Comparison of ENCODE assay signal across 11 mouse cellular contexts in the genomic region with DNA sequence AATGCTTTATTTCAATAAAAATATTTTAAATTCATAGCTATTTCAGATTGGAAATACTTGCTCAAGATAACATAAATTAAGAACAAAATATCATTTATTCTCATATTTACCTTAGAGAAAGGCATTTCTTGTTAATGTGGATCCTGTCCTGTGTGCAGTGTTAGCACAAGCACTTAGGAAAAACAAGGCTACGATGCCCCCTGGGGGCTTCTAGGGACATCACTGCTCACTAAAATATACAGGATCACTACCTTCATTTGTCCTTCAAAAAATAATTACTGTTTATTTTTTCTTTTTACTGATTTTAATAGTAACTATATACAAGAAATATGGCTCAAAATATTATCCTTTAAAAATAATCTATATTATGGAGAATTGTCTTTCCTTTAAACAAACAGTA. TPM values are rescaled to one million over a fixed set of nuclear protein-coding genes. Genes with fewer than 3 reads are reported as not detected.
DNase-seq lines count a peak whose midpoint lies in the region; ATAC-seq and TF ChIP-seq lines count a peak whose summit lies in the region.
"Had no signal": no experiment of that assay in that cellular context is flagged by ENCODE, and none has a peak within 500 bp of the region (broad histone marks: within the 10 kb centered on the region; RNA-seq: fewer than 3 reads in every experiment).

No protein-coding gene starts in this region.

- H3K27ac ChIP-seq in heart, postnatal 0 days (ENCODE audit: low read depth), result no peak overlapping the region
- H3K27ac ChIP-seq in heart, embryonic 12.5 days (ENCODE audit: poor library complexity, severe bottlenecking), result no peak overlapping the region
- no peak overlapping the region for H3K27ac ChIP-seq in lung, postnatal 0 days (ENCODE audit: low read length)
- H3K27ac ChIP-seq: liver, embryonic 13.5 days; midbrain, embryonic 13.5 days had no signal

- 53% methylated on average over 1 of the region's 1 CpGs for WGBS in heart, postnatal 0 days
- 69% methylated on average over 1 of the region's 1 CpGs for WGBS in heart, embryonic 12.5 days
- 47% methylated on average over 1 of the region's 1 CpGs for WGBS in lung, postnatal 0 days

- ATAC-seq in heart, postnatal 0 days (ENCODE audit: insufficient read depth, low read depth), result no peak
- no peak for ATAC-seq in heart, embryonic 12.5 days (ENCODE audit: insufficient number of reproducible peaks, low FRiP score)
- no peak for ATAC-seq in lung, postnatal 0 days
- ATAC-seq in cerebellum, adult (ENCODE audit: insufficient number of reproducible peaks, low FRiP score, low TSS enrichment), result no peak

- no peaks in the 10 kb centered on the region for H3K27me3 ChIP-seq in heart, postnatal 0 days (ENCODE audit: control insufficient read depth, insufficient read depth, low read length)
- no peaks in the 10 kb centered on the region for H3K27me3 ChIP-seq in heart, embryonic 12.5 days (replicated peaks)
- H3K27me3 ChIP-seq in lung, postnatal 0 days (replicated peaks; ENCODE audit: insufficient read depth, low read length), result no peaks in the 10 kb centered on the region
- H3K27me3 ChIP-seq: liver, embryonic 13.5 days had no signal

- no peaks in the 10 kb centered on the region for H3K4me1 ChIP-seq in heart, postnatal 0 days (ENCODE audit: control insufficient read depth, insufficient read depth)
- H3K4me1 ChIP-seq in heart, embryonic 12.5 days (replicated peaks), result no peaks in the 10 kb centered on the region
- H3K4me1 ChIP-seq in lung, postnatal 0 days (ENCODE audit: insufficient read depth, low read depth, low read length), result no peaks in the 10 kb centered on the region
- H3K4me1 ChIP-seq: liver, embryonic 13.5 days; midbrain, embryonic 13.5 days had no signal

- TF ChIP-seq CTCF in heart, postnatal 0 days (IDR thresholded peaks at IDR 0.05; ENCODE audit: low read depth), result peak; percentile 33
- TF ChIP-seq CTCF in lung, postnatal 0 days (IDR thresholded peaks at IDR 0.05), result peak; percentile 39

- TF ChIP-seq EP300 in heart, postnatal 0 days (IDR thresholded peaks at IDR 0.05; ENCODE audit: low read depth), result no peak
- TF ChIP-seq EP300 in lung, postnatal 0 days (IDR thresholded peaks at IDR 0.05), result no peak

- no peak overlapping the region for H3K4me3 ChIP-seq in heart, postnatal 0 days (ENCODE audit: low read depth, low read length)
- H3K4me3 ChIP-seq in heart, embryonic 12.5 days, result no peak overlapping the region
- no peak overlapping the region for H3K4me3 ChIP-seq in lung, postnatal 0 days (ENCODE audit: low read depth, low read length)
- H3K4me3 ChIP-seq: liver, embryonic 13.5 days; midbrain, embryonic 13.5 days had no signal

- H3K4me2 ChIP-seq in heart, postnatal 0 days (ENCODE audit: low read depth, low read length), result no peak overlapping the region
- no peak overlapping the region for H3K4me2 ChIP-seq in heart, embryonic 12.5 days
- no peak overlapping the region for H3K4me2 ChIP-seq in lung, postnatal 0 days (replicated peaks; ENCODE audit: low read depth, low read length)
- H3K4me2 ChIP-seq: liver, embryonic 13.5 days; midbrain, embryonic 13.5 days had no signal

- H3K9ac ChIP-seq in heart, postnatal 0 days (replicated peaks; ENCODE audit: low read depth, low read length), result no peak overlapping the region
- no peak overlapping the region for H3K9ac ChIP-seq in heart, embryonic 12.5 days
- H3K9ac ChIP-seq in lung, postnatal 0 days (replicated peaks; ENCODE audit: low read depth), result no peak overlapping the region
- H3K9ac ChIP-seq: liver, embryonic 13.5 days; midbrain, embryonic 13.5 days had no signal

- H3K36me3 ChIP-seq in heart, postnatal 0 days (replicated peaks; ENCODE audit: control insufficient read depth, insufficient read depth, low read length), result no peaks in the 10 kb centered on the region
- H3K36me3 ChIP-seq in heart, embryonic 12.5 days, result no peaks in the 10 kb centered on the region
- H3K36me3 ChIP-seq in lung, postnatal 0 days (ENCODE audit: insufficient read depth, low read length), result no peaks in the 10 kb centered on the region
- H3K36me3 ChIP-seq: liver, embryonic 13.5 days; midbrain, embryonic 13.5 days had no signal

- DNase-seq in heart, postnatal 0 days (ENCODE audit: low spot score), result peak; percentile 21
- no peak for DNase-seq in lung, postnatal 0 days (ENCODE audit: low spot score)
- DNase-seq in lung, postnatal 14 days, result no peak
- DNase-seq in R1 (ENCODE audit: low read depth, low spot score) (peak; percentile 62), adipocyte (ENCODE audit: low spot score) (no peak)
- DNase-seq in mesoderm, embryonic 11.5 days (ENCODE audit: low read depth, low spot score), result peak; percentile 35
- DNase-seq: cerebellum, adult 11 months; liver, embryonic 13.5 days had no signal

- no peaks in the 10 kb centered on the region for H3K9me3 ChIP-seq in heart, postnatal 0 days (replicated peaks; ENCODE audit: control insufficient read depth, low read length)
- no peaks in the 10 kb centered on the region for H3K9me3 ChIP-seq in heart, embryonic 12.5 days (replicated peaks)
- no peaks in the 10 kb centered on the region for H3K9me3 ChIP-seq in lung, postnatal 0 days (ENCODE audit: low read length)
- H3K9me3 ChIP-seq: liver, embryonic 13.5 days; midbrain, embryonic 13.5 days had no signal

RNA-seq across cellular contexts. Expression of gene Wdr41, which starts 18.2 kb away (rescaled TPM):
- 22.2 and 24.2 TPM in 2 replicates for total RNA-seq in heart, postnatal 0 days (2014; rRNA removed; ENCODE audit: low replicate concordance)
- polyA plus RNA-seq in heart, postnatal 0 days (2015; fragmentation: Nextera tagmentation; extraction: Ambion mirVana), result 19.3 and 20.4 TPM in 2 replicates
- 21.2 and 23.8 TPM in 2 replicates for polyA plus RNA-seq in heart, embryonic 12.5 days (2016; fragmentation: Nextera tagmentation; extraction: Ambion mirVana)
- polyA plus RNA-seq in lung, postnatal 0 days (2015; fragmentation: Nextera tagmentation; extraction: Ambion mirVana), result 15.7 and 16.1 TPM in 2 replicates

Comparison
In these comparisons a context has a peak if more than half of its experiments do, and no peak if none do; other contexts are left out.
1. DNase-seq: peak in heart, postnatal 0 days (single experiment), R1 (single experiment) and mesoderm, embryonic 11.5 days (single experiment); none in lung, postnatal 0 days (single experiment), lung, postnatal 14 days (single experiment) and adipocyte (single experiment).